Comparison of ENCODE assay signal across 9 mouse cellular contexts in the genomic region with DNA sequence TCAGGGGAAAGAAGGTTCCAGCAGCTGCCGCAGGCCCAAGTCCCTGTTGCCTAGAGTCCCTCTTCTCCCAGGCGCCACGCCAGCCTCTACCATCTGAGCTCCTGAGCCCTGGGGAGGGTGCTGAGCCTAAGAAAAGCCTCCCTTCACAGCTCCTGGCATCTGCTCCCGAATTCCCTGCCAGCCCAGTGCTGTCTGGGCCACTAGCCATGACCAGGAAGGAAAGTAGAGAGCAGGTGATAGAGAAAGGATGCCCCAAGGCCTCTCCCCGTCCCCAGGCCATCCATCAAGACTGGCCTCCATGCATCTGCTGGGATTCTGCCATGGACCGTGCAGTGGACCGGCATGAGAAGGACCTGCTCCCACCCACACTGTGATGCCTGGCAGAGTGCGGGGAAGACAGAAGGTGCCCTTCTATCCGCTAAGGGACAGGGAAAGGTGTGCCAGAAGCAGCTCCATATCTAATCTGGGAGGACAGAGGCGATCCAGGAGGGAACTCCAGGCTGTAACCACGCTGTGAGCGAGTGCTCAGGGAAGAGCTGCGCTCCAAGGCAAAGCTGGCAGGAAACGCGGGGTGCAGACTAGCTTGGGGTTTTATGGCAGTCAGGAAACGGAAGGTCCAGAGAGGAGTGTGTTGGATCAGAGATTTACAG. TPM values are rescaled to one million over a fixed set of nuclear protein-coding genes. Genes with fewer than 3 reads are reported as not detected.
DNase-seq lines count a peak whose midpoint lies in the region; ATAC-seq lines count a peak whose summit lies in the region.
"Had no signal": no experiment of that assay in that cellular context is flagged by ENCODE, and none has a peak within 500 bp of the region (broad histone marks: within the 10 kb centered on the region; RNA-seq: fewer than 3 reads in every experiment).

No protein-coding gene starts in this region.

- no peaks in the 10 kb centered on the region for H3K4me1 ChIP-seq in megakaryocyte, embryonic 14.5 days
- H3K4me1 ChIP-seq in neural tube, embryonic 15.5 days: peaks cover 16% of the 10 kb centered on the region; the same call in 1 of the 2 replicates

- H3K27me3 ChIP-seq in megakaryocyte, embryonic 14.5 days (replicated peaks): peaks cover 83% of the 10 kb centered on the region
- no peaks in the 10 kb centered on the region for H3K27me3 ChIP-seq in neural tube, embryonic 15.5 days (replicated peaks)

- H3K4me2 ChIP-seq in neural tube, embryonic 15.5 days: no peak overlapping the region

- ATAC-seq in megakaryocyte, adult 5-6 weeks (ENCODE audit: poor library complexity, severe bottlenecking): no peak
- ATAC-seq in neural tube, embryonic 15.5 days (ENCODE audit: low FRiP score): peak; percentile 49; the same call in 1 of the 2 replicates
- ATAC-seq: Patski had no signal

- H3K36me3 ChIP-seq in megakaryocyte, embryonic 14.5 days (replicated peaks; ENCODE audit: low read length): no peaks in the 10 kb centered on the region
- H3K36me3 ChIP-seq in neural tube, embryonic 15.5 days: no peaks in the 10 kb centered on the region

- peak overlapping the region; percentile 41; the same call in 1 of the 2 replicates for H3K27ac ChIP-seq in neural tube, embryonic 15.5 days (replicated peaks)

- DNase-seq in frontal cortex, adult 2 months (ENCODE audit: extremely low spot score in 1 of 2, low spot score in 1 of 2): peak; percentile 77 to 85
- peak; percentile 49 for DNase-seq in heart, postnatal 25 days (ENCODE audit: low spot score)
- DNase-seq in spleen, postnatal 10 days (ENCODE audit: low spot score in 2 of 2): no peak
- no peak for DNase-seq in lung, postnatal 25 days (ENCODE audit: low spot score)
- no peak for DNase-seq in urinary bladder, postnatal 25 days (ENCODE audit: low spot score)

- no peak overlapping the region for H3K9ac ChIP-seq in neural tube, embryonic 15.5 days (replicated peaks)

- H3K4me3 ChIP-seq in megakaryocyte, embryonic 14.5 days (replicated peaks): peak overlapping the region; percentile 16
- no peak overlapping the region for H3K4me3 ChIP-seq in neural tube, embryonic 15.5 days (replicated peaks)

- WGBS in neural tube, embryonic 15.5 days: 53% methylated on average over 16 of the region's 16 CpGs

- no peaks in the 10 kb centered on the region for H3K9me3 ChIP-seq in megakaryocyte, embryonic 14.5 days
- H3K9me3 ChIP-seq in neural tube, embryonic 15.5 days (replicated peaks): no peaks in the 10 kb centered on the region

- intact Hi-C loops in heart, postnatal 25 days (cut with DNase I): no loop called here

RNA-seq across cellular contexts. Expression of a gene that starts 18.6 kb away (rescaled TPM):
- polyA plus RNA-seq in megakaryocyte, embryonic 14.5 days (2012; ENCODE audit: insufficient read depth, low replicate concordance): not detected in 2 replicates
- not detected in 2 replicates for total RNA-seq in megakaryocyte, adult 5-6 weeks (2015)
- not detected in 2 replicates for total RNA-seq in megakaryocyte, adult 5-6 weeks (2017)
- 18.0 and 23.1 TPM in 2 replicates for polyA plus RNA-seq in frontal cortex, adult 2 months (2012; rRNA removed)
- total RNA-seq in heart, postnatal 25 days (2021): 100 to 1,000 TPM; 250 to 251 TPM
- polyA plus RNA-seq in neural tube, embryonic 15.5 days (2015; fragmentation: Nextera tagmentation; extraction: Ambion mirVana): 12.5 and 12.9 TPM in 2 replicates
- polyA plus RNA-seq: Patski had no signal

RNA-seq across cellular contexts. Expression of a gene that starts 41.2 kb away (rescaled TPM):
- 11.7 and 13.4 TPM in 2 replicates for polyA plus RNA-seq in megakaryocyte, embryonic 14.5 days (2012; ENCODE audit: insufficient read depth, low replicate concordance)
- 21.5 and 28.8 TPM in 2 replicates for total RNA-seq in megakaryocyte, adult 5-6 weeks (2015)
- total RNA-seq in megakaryocyte, adult 5-6 weeks (2017): 23.9 and 26.0 TPM in 2 replicates
- 56.5 and 56.9 TPM in 2 replicates for polyA plus RNA-seq in frontal cortex, adult 2 months (2012; rRNA removed)
- total RNA-seq in heart, postnatal 25 days (2021): 10 to 100 TPM; 44.1 to 47.2 TPM
- polyA plus RNA-seq in neural tube, embryonic 15.5 days (2015; fragmentation: Nextera tagmentation; extraction: Ambion mirVana): 31.2 and 32.8 TPM in 2 replicates

Comparison
In these comparisons a context has a peak if more than half of its experiments do, and no peak if none do; other contexts are left out.
1. DNase-seq: peak in frontal cortex, adult 2 months (2 of 2) and heart, postnatal 25 days (single experiment); none in spleen, postnatal 10 days (0 of 2), lung, postnatal 25 days (single experiment) and urinary bladder, postnatal 25 days (single experiment).
2. RNA of a gene that starts 18.6 kb away (polyA plus RNA-seq): 18.0 to 23.1 TPM in frontal cortex, adult 2 months and 12.5 to 12.9 TPM in neural tube, embryonic 15.5 days; not detected in megakaryocyte, embryonic 14.5 days; every median in the first group is over 10 times any median in the second.